Mouse (Mus musculus): ENCODE measurements around the gene Shc1.

Shc1 gene

DNA sequence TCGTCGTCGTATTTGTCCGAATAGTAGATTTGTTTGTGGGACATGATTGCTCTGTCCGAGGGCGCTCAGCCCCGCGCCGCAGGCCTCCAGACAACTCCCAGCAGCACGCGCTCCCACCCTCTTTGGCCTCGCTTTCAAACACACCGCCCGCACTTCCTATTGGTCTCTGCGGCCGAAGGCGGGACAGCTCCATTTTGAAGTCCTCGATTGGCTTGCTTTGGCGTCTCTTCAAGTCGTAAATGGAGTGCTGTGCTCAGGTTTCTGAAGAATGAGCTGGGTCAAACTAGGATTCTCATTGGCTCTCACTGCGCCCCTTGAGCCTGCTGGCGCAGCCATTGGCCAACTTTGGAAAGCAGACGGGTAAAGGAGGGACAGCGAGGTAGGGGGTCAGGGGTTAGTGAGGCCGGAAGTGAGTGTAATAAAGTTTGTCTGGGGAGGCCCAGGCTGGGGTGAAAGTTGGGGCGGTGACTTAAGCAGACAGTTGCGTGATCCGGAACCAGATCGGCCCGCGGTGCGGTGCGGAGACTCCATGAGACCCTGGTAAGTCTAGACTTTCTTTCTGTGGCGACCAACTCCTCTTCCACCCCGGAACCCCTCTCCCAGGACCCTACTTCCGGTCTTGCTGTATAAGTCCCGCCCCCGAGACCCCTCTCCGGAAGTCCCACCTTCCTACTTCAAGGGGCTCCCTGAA, at the start of gene Shc1, which contains the start of gene Cks1b:
TSS of gene Shc1 (plus strand) at position 274 of the 691 bp plus-strand sequence.
TSS of gene Cks1b (minus strand) at position 214 of the 691 bp plus-strand sequence.
- in situ Hi-C loops (cut with MboI, MseI) = no loop called here

DNA sequence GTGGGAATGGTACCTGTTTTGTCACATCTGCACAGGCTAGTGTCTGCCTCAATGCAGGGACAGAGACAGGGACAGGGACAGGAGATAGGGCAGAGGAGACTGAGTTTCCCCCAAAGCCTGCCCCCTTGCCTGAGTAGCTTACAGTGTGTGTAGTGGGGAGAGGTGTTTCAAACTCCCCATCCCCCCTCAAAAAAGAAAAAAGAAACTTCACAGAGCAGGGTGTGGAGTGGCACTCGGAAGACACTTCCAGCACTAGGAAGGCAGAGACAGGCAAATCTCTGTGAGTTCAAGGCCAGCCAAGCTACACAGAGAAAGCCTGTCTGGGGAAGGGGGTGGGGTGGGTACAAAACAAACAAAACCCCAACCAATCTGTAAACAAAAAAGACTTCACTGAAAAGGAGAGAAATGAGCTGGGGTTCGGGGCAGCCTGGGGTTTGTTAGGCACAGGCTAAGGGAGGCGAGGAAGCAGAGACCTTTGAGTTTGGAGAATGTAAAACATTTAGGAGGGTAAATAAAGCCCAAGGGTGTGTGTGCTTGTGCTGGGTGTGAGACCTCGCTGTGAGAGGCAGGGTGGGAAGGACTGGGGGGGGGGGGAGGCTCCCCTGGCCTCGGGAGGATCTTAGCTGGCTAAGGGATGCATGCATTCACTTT, 44.5 kb upstream of the Shc1 start:
- in situ Hi-C loops (cut with MboI, MseI) = no loop called here

DNA sequence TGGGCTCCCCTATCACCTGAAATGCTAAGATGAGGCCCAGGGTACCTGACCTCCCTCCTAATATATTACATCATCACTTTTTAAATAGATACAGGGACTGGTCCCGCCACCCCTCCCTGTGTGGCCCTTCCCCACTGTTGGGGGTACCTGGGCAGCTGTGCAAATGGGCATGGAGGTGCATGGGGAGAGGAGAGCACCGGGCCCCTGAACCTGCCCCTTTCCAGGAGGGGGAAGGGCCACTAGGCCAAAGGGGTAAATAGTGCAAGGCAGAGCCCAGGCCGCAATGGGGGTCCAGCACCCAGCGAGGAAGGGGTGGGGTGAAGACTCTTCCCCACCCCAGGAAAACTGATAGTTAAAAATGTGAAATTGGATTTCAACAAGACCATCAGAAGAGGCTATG, 40.4 kb upstream of the Shc1 start:
- in situ Hi-C loops (cut with MboI, MseI) = no loop called here

DNA sequence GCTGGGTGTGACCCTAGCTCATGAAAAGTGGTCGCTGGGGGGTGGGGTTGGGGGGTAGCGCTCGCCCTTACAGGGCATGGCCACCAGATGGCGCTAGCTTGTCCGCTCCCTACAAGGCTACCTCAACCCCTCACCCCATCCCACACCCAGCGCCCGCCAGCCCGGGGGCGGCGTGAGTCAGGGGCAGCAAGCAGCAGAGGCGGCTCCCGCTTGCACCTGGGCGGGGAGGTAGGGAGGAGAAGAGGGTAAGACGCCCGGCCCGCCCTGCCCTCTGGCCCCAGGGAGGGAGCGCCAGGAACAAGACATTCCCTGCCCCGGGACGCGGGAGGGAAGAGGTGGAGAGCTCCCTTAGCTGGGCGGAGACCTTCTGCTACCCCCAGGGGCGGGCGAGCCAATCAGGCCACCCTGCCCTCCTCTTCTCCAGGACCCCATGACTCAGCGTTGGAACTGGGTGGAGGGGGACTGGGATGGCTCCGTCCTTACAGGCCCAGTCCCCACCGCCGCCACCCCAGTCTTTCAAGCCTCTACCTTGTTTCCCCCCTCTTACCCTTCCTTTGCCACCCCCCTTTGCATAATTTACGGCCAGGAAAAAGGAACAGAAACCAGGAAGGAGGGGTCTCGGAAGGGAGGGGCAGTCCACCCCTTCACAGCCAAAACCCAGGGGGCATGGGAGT, 39.7 kb upstream of the Shc1 start:
- in situ Hi-C loops (cut with MboI, MseI) = no loop called here

DNA sequence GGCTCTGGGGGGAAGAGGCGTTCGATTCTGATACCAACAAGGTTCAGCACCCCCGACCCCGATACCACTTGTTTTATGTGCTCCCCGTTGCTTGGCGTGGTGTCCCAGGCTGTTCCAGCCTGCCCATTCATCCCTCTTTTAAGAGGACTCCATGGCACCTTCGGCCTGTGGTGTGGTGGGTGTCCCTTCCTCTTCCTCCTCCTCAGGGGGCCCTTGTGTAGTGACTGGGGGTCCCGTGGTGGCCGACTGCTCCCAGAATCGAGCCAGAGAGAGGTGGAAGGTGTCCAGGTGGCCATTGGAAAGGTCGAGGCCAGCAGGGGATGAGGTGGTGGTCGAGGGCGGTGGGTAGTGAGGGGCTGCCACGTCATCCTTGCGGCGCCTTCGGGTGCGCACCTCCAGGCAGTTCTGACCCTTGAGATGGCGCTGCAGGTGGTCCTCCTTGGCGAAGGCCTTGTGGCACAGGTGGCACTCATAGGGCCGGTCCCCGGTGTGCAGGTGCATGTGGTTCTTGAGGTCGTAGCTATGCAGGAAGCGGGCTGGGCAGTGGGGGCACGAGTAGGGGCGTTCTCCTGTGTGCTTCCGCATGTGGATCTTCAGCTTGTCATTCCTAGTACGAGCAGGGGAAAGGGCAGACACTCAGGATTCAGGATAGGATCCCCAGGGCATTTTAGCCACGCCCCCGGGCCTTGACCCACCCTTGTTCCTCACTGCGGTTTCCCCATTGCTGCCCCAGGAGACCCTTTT, 38.7 kb upstream of the Shc1 start:
- in situ Hi-C loops (cut with MboI, MseI) = no loop called here

DNA sequence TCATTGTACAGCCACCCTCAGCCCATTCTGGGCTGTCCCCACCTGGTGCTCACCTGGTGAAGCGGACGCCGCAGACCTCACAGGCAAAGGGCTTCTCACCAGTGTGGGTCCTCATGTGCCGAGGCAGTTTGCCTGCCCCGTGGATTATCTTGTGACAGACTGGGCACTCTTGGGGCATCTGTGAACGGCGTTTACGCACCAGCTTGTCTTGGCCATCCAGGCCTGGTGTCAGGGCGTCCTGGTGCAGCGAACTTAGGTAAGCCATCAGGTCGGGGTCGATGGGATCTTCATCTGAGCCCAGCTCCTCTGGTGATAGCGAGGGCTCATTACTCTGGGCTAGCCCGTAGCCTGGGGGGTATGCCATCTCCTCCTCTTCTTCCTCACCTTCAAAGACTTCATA, 38.0 kb upstream of the Shc1 start:
- in situ Hi-C loops (cut with MboI, MseI) = no loop called here

DNA sequence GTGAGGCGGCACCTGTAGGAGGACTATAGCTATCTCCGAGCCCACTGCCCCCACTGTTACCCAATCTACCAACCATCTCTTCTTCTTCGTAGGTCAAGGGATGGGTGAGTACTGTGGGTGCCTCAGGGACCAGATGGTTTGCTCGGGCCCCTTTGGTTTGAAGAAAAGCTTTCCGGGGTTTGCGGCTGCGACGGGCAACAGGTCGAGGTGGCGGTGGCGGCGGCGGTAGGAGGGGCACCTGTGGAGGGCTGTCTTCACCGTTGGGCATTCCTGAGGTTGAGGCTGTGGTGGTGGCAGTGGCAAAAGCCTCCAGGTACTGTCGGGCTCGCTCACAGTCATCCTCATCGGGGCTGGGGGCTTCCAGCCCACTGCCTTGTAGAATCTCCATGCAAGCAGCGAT, 37.5 kb upstream of the Shc1 start:
- in situ Hi-C loops (cut with MboI, MseI) = no loop called here

DNA sequence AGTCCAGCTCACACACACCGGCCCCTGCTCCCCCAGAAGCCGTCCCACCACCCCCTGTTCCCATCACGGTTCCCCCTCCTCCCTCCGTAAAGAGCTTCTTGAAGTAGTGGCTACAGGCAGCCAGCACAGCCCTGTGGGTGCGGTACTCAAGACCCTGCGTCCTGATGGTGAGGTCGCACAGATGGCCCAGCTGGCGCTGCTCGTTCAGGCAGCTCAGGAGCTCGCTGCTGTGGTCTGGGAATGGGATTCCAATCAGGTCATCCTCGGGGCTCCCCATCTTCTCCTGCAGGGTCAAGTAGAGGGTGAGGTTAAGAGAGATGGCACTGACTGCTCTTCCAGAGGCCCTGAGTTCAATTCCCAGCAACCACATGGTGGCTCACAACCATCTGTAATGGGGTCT, 37.0 kb upstream of the Shc1 start:
- in situ Hi-C loops (cut with MboI, MseI) = no loop called here

DNA sequence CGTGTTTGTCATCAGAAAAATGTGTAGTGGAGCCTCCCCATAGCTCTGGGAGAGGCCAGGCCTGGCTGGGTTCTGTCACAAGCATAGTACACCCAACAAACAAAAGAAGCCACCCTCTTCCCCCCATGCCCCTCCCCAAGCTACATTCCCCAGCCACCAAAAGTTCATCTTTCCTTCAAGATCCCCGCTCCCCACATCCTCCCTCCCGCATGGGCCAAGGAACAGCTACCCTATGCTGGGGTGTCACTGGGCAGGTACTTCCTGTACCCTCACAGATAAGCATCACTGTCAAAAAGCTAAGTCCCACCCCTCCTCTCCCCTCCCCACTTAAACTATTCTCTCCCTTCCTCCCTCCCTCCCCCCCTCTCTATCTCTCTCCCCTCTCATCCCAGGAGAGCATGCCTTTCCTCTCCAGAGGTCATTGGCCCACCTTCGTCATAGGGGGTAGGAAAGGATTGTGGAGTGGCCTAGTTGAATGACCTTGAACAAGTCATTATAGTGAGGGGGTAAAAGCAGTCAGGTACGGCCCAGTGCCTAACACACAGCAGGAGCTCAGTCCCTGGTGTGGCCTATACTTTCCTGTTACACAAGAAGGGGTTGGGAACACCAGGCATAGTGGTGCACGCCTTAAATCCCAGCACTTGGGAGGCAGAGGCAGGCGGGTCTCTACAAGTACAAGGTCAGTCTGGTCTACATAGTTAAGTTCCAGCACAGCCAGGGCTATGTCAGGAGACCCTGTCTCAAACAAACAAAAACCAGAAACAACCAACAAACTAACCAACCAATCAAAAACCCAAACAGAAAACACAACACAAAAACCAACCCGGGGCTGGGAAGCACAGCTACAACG, 36.0 kb upstream of the Shc1 start:
- in situ Hi-C loops (cut with MboI, MseI) = no loop called here

DNA sequence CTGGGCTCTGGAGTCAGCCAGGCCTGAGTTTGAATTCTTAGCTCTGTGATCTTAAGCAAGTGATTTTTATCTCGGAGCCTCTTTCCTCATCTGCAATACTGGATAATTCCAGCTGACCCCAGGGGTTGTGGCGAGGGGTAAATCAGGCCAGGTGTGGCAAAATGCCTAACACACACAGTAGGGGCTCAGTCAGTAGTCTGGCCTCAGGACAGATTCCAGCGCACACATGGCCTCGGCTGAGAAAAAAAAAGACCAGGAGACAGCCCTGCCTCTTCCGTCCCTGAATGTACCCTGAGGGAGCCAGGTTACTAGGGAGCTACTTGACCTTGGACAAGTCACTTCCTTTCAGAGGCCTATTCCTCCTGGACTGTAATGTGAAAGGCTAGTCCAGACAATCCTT, 35.3 kb upstream of the Shc1 start:
- in situ Hi-C loops (cut with MboI, MseI) = no loop called here

DNA sequence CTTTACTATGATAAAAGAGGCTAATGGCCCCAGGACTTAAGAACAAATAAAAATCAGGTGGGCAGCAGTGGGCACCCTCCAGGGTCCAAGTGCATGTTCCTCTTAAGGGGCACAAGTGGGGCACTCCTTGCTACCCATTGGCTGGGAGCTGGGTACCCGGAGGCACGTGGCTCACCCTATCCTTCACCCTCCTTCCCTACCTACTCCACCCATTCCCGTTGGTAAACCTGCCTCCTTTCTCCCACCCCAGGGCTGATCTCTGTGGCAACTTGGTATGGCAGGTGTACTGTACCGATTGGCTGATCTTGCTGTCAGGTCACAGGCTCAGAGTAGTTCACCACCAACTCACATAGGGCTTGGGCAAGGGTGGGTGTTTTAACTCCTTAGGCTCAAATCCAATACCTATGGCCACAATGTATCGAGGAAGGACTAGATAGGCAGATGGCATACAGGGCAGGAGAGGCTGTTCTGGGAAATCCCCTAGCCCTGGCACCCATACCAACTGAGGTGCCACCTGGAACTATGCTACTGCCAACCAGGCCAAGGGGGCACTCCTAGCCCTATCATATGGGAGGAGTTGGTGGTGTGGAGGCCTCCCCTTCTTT, 34.5 kb upstream of the Shc1 start:
- in situ Hi-C loops (cut with MboI, MseI) = no loop called here

DNA sequence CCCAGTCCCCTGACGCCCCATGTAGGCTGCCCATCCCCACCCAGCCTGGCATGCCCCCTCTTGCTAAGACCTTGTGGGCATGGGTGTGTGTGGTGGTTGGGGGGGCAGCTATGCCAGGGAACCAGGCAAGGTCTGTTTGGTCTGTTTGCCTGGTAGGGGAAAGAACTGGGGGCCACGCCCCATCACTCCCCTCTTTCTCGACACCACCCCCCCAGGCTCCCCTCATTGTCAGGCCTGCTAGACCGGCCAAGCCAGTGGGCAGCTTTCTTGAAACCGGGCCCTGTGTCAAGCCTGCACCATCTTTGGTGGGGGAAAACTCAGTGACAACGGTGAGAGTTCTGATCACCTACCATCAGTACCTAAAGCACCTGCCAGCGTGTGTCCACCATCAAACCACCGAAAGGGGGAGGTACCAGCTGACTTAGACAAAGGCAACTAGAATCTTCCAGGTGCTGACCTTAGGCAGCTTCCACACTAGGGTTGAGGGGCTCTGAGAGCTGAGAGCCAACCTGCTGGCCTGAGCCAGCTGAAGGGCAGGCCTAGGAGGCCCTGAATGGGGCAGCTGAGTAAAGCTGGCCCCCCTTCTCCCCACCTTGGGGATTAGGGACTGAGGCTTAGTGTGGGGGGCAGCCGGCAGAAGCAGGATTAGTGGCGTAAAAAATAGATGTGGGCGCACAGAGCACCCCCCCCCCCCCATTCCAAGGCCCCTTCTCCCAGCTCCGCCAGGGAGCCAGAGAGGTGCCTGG, 33.7 kb upstream of the Shc1 start:
- in situ Hi-C loops (cut with MboI, MseI) = no loop called here

DNA sequence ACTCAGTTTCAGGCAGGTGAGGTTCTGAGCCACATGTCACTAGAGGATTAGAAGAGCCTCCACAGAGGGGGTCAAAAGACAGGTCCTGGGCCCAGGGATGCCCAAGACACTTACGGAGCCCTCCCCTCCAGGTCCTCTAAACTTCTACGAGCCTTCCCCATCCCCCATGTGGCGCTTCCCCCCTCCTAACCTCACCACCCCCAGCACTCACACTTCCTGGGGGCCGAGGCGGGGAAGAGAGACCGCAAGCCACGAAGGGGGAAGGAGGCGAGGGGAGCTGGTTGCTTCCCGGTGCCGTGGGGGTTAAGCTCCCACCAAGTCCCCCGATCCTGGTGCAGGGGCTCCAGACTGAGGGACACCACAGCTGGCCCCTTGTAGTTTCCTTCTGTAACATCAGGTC, 32.8 kb upstream of the Shc1 start:
- in situ Hi-C loops (cut with MboI, MseI) = no loop called here

DNA sequence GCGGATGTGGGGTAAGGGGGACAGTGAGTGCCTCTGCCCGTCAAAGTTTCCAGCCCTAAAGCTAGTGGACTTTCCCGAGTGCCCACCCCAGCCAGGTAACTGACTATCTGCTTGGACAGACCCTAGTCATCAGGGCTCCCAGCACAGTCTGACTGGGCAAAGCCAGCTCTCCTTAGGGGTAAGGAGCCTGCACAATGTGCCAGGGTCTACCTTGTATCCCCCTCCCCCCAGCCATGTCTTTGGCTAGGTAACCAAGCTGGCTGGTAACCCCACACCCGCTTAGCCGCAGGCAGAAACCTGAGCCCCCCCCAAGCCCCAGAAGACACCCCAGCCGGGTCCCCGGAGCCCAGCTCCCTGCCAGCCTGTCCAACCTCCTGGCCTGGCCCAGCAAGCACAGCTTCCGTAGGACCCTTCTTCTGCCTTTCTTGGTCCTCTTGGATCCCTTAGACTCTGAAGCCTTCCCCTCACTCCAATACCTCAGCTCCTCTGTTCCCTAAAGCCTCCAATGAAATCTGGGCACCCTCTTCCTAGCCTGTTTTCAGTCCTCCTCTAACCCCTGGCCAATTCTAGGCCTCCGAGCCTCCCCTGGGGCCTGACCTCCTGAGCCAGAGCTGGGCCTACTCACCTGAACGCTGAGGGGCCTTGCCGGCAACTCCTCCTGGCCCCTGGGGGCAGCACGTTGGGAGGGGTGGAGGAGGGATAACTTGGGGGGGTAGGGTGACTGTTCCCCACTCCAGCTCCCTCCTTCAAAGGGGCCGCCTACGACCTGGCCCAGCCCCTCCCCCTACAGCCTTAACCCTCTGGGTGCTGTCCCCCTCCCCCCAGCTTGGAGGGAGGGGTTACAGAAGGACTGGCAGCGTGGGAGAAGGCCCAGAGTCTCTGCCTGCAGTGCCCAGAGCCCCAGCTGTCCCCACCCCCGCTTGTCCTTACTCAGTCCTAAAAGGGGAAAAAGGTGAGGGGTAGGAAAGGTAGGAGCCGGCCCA, 31.5 kb upstream of the Shc1 start:
- in situ Hi-C loops (cut with MboI, MseI) = no loop called here

DNA sequence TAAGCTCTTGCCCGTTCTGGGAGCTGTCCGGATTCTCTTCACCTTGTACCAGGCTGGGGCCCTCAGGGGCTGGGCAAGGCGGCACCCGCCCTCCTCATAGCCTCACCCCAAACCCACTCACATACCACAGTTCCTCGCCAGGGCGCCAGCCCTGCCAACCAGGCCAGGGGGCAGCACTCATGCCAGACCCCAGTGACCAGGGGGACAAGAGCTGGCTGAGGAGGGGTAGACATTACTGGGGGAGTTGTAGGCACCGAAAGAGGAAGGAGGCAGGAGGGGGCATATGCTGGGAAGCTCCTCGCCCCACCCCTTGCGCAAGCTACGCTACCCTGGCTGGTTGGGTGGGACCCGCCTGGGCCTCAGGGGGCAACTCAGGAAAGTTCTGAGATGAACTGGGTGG, 30.6 kb upstream of the Shc1 start:
- in situ Hi-C loops (cut with MboI, MseI) = no loop called here

DNA sequence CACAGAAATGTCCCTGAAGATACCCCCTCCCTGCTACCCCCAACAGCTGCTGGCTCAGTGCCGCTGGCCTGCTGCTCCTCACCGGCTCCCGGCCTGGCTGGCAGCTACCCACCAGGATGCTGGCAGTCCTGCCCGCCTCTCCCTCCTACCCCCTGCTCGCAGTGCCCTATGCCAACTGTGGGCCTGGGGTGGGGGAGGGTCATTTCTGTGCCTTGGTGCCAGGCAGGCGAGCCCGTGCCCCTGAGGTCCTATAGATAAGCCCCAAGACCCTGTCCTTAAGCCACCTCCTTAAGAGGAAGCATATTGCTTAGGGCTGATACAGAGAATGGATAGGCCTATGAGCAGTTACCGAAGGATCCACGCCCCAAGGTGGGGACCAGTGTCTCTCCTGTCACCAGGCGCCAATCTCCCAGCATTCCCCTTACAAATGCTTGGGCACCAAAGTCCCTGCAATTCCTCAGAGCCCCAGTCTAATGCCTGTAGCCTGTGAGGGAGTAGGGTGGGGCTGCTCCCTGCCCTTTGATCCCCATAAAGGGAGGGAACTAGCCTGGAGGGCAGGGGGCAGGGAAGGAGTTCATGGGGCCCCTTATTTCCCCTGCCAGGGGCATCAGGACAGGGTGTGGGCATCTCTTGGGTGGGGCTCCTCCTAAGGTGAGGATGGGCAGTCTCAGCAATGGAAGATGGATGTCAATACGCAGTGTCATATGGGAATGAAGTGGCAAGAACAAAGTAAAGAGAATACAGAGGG, 29.9 kb upstream of the Shc1 start:
- in situ Hi-C loops (cut with MboI, MseI) = no loop called here

DNA sequence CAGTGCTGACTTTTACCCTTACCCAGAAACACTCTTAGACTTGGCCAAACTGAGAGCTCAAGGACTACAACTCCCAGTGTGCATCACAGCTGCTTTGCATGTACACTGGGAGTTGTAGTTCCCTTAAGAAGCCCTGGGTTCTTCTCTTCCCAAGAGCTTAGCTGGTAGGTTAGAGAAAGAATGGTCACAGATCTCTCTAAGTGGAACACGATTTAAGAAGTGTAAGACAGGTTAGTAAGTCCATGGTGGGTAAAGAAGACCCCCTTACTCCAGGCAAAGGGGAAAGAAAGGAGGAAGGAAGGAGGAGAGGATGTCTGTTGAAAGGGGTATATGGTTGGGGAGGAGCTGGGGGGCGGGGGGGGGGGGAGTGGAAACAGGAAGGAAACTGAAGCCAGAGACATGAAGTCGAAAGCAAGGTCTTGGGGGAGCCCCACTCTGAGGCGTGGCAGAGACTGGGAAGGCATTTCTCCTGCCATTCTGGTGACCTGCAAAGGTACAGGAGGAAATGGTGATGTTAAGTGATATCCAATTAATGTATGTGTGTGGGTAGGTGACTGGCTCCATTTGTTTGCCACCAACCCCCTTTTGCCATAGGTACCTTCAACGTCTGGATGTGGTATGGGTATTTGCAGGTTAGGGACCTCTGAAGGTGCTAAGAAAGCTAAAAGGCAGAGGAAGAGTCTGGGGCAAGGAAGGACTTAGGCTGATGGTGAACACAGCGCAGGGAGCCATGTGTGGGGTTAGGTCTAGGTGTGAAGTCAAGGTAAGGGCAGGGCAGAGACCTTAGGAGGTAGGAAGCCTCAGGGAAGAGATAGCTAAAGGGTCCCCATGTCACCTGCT, 29.1 kb upstream of the Shc1 start:
- in situ Hi-C loops (cut with MboI, MseI) = no loop called here

Data from T-helper 2 cell (primary cell).